Mouse (Mus musculus) MEL (cell line): ENCODE measurements around the gene Ephb2. TPM values are rescaled to one million over a fixed set of nuclear protein-coding genes. Genes with fewer than 3 reads are reported as not detected.

Experiments used
- DNase-seq: peaks from one replicate; pipeline ENCODE4 v3.0.0; 2011; ENCODE audit warnings: low read depth, low spot score
- H3K27ac ChIP-seq: 2 replicates; pipeline ENCODE4 v1.5.1; 2012; ENCODE audit warnings: low read depth, mild to moderate bottlenecking, control low read depth, low read length, moderate library complexity; ENCODE audit not compliant: control insufficient read depth
- H3K27me3 ChIP-seq, 2 experiments: fragments of 150-350 bp in 1 of 2; sonication (generic) in 1 of 2; 2 replicates each; pipeline ENCODE4 v1.6.1; 2012; ENCODE audit warnings: low read length in 2 of 2, mild to moderate bottlenecking in 2 of 2, improper control_type of control experiment in 1 of 2, moderate library complexity in 1 of 2; ENCODE audit not compliant: insufficient read depth in 2 of 2, control insufficient read depth in 1 of 2
- H3K36me3 ChIP-seq, 2 experiments: 2 replicates each; pipeline ENCODE4 v1.6.1; 2012 to 2014; ENCODE audit warnings: low read length in 2 of 2, improper control_type of control experiment in 1 of 2, inconsistent platforms in 1 of 2, mild to moderate bottlenecking in 1 of 2; ENCODE audit not compliant: insufficient read depth in 2 of 2, control insufficient read depth in 1 of 2
- H3K4me1 ChIP-seq, 2 experiments: fragments of 150-350 bp in 1 of 2; sonication (generic) in 1 of 2; 2 replicates each; pipeline ENCODE4 v1.6.1; 2012; ENCODE audit warnings: low read length in 2 of 2, improper control_type of control experiment in 1 of 2, mild to moderate bottlenecking in 1 of 2; ENCODE audit not compliant: insufficient read depth in 2 of 2, control insufficient read depth in 1 of 2
- H3K4me3 ChIP-seq, 2 experiments: fragments of 150-350 bp in 1 of 2; sonication (generic) in 1 of 2; 2 replicates each; pipeline ENCODE4 v1.5.1; 2012; ENCODE audit warnings: low read depth in 2 of 2, low read length in 2 of 2, mild to moderate bottlenecking in 2 of 2, moderate library complexity in 2 of 2, control low read depth in 1 of 2, improper control_type of control experiment in 1 of 2; ENCODE audit not compliant: control insufficient read depth in 1 of 2, insufficient read depth in 1 of 2
- H3K79me2 ChIP-seq: 2 replicates; pipeline ENCODE4 v1.6.1; 2012; ENCODE audit warnings: mild to moderate bottlenecking, low read length, moderate library complexity; ENCODE audit not compliant: control insufficient read depth, poor library complexity, insufficient read depth
- H3K9ac ChIP-seq: 2 replicates; pipeline ENCODE4 v1.6.1; 2012; ENCODE audit warnings: low read depth, mild to moderate bottlenecking, control low read depth, low read length, moderate library complexity; ENCODE audit not compliant: control insufficient read depth, poor library complexity, severe bottlenecking
- H3K9me3 ChIP-seq: fragments of 150-350 bp; sonication (generic); replicated peaks from 2 replicates; pipeline ENCODE4 v1.6.1; 2012; ENCODE audit warnings: mild to moderate bottlenecking, low read length, improper control_type of control experiment, moderate library complexity; ENCODE audit not compliant: insufficient read depth
- CTCF ChIP-seq, 3 experiments: IDR thresholded peaks in 2 of 3; conservative IDR thresholded peaks in 1 of 3; 2 replicates each; pipeline ENCODE4 v1.5.1; 2011 to 2012; ENCODE audit warnings: low read length in 3 of 3, low read depth in 2 of 3, mild to moderate bottlenecking in 2 of 3, improper control_type of control experiment in 1 of 3, inconsistent platforms in 1 of 3, mixed read lengths in 1 of 3, moderate library complexity in 1 of 3; ENCODE audit not compliant: control insufficient read depth in 1 of 3, insufficient read depth in 1 of 3, poor library complexity in 1 of 3, severe bottlenecking in 1 of 3
- ETS1 ChIP-seq: IDR thresholded peaks from 2 replicates; pipeline ENCODE4 v1.6.1; 2012; ENCODE audit warnings: low read depth, mild to moderate bottlenecking, inconsistent platforms, low read length, improper control_type of control experiment, moderate library complexity
- GABPA ChIP-seq: IDR thresholded peaks from 2 replicates; pipeline ENCODE4 v1.6.1; 2012; ENCODE audit warnings: low read depth, mild to moderate bottlenecking, inconsistent platforms, low read length, improper control_type of control experiment, moderate library complexity
- JUND ChIP-seq: IDR thresholded peaks from 2 replicates; pipeline ENCODE4 v1.6.1; 2011; ENCODE audit warnings: low read depth, mild to moderate bottlenecking, improper control_type of control experiment, low read length
- MAFK ChIP-seq: IDR thresholded peaks from 2 replicates; pipeline ENCODE4 v1.6.1; 2011; ENCODE audit warnings: low read depth, mild to moderate bottlenecking, low read length, improper control_type of control experiment, borderline replicate concordance
- MAZ ChIP-seq: IDR thresholded peaks from 2 replicates; pipeline ENCODE4 v1.6.1; 2012; ENCODE audit warnings: low read depth, mild to moderate bottlenecking, inconsistent platforms, low read length, improper control_type of control experiment
- MXI1 ChIP-seq: IDR thresholded peaks from 2 replicates; pipeline ENCODE4 v1.6.1; 2011; ENCODE audit warnings: mild to moderate bottlenecking, low read depth, low read length, improper control_type of control experiment
- MYC ChIP-seq: IDR thresholded peaks from 2 replicates; pipeline ENCODE4 v1.6.1; 2011; ENCODE audit warnings: low read depth, mild to moderate bottlenecking, low read length, improper control_type of control experiment, moderate library complexity
- NELFE ChIP-seq: IDR thresholded peaks from 2 replicates; pipeline ENCODE4 v1.6.1; 2011; ENCODE audit warnings: low read depth, low read length, improper control_type of control experiment
- NRF1 ChIP-seq: IDR thresholded peaks from 2 replicates; pipeline ENCODE4 v1.6.1; 2014; ENCODE audit warnings: low read depth, mild to moderate bottlenecking, inconsistent platforms, low read length, improper control_type of control experiment, moderate library complexity; ENCODE audit not compliant: poor library complexity, insufficient read depth, severe bottlenecking
- RAD21 ChIP-seq: IDR thresholded peaks from 2 replicates; pipeline ENCODE4 v1.6.1; 2011; ENCODE audit warnings: mild to moderate bottlenecking, low read depth, low read length, improper control_type of control experiment
- TBP ChIP-seq: IDR thresholded peaks from 2 replicates; pipeline ENCODE4 v1.8.0; 2011; ENCODE audit warnings: low read depth, low read length, improper control_type of control experiment
- UBTF ChIP-seq: IDR thresholded peaks from 2 replicates; pipeline ENCODE4 v1.6.1; 2012; ENCODE audit warnings: low read depth, mild to moderate bottlenecking, inconsistent platforms, low read length, improper control_type of control experiment, moderate library complexity, borderline replicate concordance; ENCODE audit not compliant: insufficient read depth
- ZKSCAN1 ChIP-seq: IDR thresholded peaks from 2 replicates; pipeline ENCODE4 v1.6.1; 2012; ENCODE audit warnings: low read depth, mild to moderate bottlenecking, inconsistent platforms, low read length, improper control_type of control experiment, moderate library complexity
- ZNF384 ChIP-seq: IDR thresholded peaks from 2 replicates; pipeline ENCODE4 v1.6.1; 2012; ENCODE audit warnings: low read depth, mild to moderate bottlenecking, inconsistent platforms, low read length, improper control_type of control experiment
- polyA plus RNA-seq, 2 experiments: library from polyadenylated mRNA; stranded (reverse) in 1 of 2; unstranded in 1 of 2; fragments of >175 nt in 1 of 2; fragments of >200 nt in 1 of 2; gene quantifications; 2 replicates each; pipeline versions ENCODE4 v1.2.1 to v1.2.4; 2012; ENCODE audit warnings: low replicate concordance in 2 of 2, low read depth in 1 of 2; ENCODE audit not compliant: insufficient read length in 2 of 2, insufficient read depth in 1 of 2, missing spikeins in 1 of 2
- total RNA-seq: library from RNA; depleted of rRNA; stranded (reverse); fragments of 300-350 nt; gene quantifications from 2 replicates; pipeline ENCODE4 v1.2.3, GENCODE M21; 2012

Gene Ephb2
- total and polyA plus RNA-seq, 3 experiments: 1.9 to 4.1 TPM; not detected in 1

- Histone ChIP-seq H3K79me2 (no peaks in the 10 kb centered on the region), H3K36me3 (no peaks in the 10 kb centered on the region), H3K9me3 (no peaks in the 10 kb centered on the region), H3K4me1 (peaks cover 0 to 5% of the 10 kb centered on the region in 2 experiments; a peak in 2 of 4 replicates), H3K27me3 (no peaks in the 10 kb centered on the region), H3K4me3 (no peak overlapping the region), H3K27ac (no peak overlapping the region), H3K9ac (no peak overlapping the region)
- no peak for DNase-seq
- TF ChIP-seq NELFE (no peak), MXI1 (no peak)
Observed at GRCm38 (mm10) chr4:136804343-136804742, 31.4 kb downstream of the Ephb2 start.

DNA sequence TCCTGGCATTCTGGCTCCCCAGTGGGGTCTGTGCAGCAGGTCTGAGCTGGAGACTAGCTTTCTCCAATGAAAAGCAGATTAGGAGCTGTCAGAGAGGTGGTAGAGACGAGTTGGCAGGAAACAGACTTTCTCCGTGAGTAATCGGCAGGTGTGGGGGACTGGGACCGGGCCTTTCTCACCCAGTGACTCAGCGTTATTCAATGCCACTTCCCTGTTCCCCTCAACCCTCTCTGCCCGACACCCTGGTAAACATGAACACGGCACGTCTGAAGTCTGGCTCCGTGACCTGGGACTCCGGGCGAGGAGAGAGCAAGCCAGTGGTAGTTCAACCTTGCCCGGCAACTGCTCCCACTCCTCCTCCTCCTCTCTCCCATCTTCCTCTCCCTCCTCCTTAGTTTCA, 33.3 kb downstream of the Ephb2 start:
- Histone ChIP-seq H3K4me1 (peaks cover 0 to 5% of the 10 kb centered on the region in 2 experiments; a peak in 2 of 4 replicates), H3K79me2 (no peaks in the 10 kb centered on the region), H3K9ac (no peak overlapping the region), H3K36me3 (no peaks in the 10 kb centered on the region), H3K9me3 (no peaks in the 10 kb centered on the region), H3K27me3 (no peaks in the 10 kb centered on the region; a peak in 1 of 4 replicates), H3K4me3 (no peak overlapping the region), H3K27ac (no peak overlapping the region)
- TF ChIP-seq RAD21: no peak
- no peak for TF ChIP-seq TBP
- 0 out of 2 replicates have a peak, but pooled peaks have one; percentile 10 for TF ChIP-seq ETS1
- no peak for TF ChIP-seq UBTF
- peak; percentile 60 for DNase-seq

- DNase-seq: peak; percentile 27
- Histone ChIP-seq H3K4me3 (no peak overlapping the region), H3K9ac (no peak overlapping the region), H3K9me3 (no peaks in the 10 kb centered on the region), H3K36me3 (no peaks in the 10 kb centered on the region), H3K27ac (no peak overlapping the region), H3K27me3 (no peaks in the 10 kb centered on the region; a peak in 1 of 4 replicates), H3K79me2 (no peaks in the 10 kb centered on the region), H3K4me1 (peaks cover 0 to 5% of the 10 kb centered on the region in 2 experiments; a peak in 2 of 4 replicates)
- no peak for TF ChIP-seq GABPA
- no peak for TF ChIP-seq JUND
- no peak for TF ChIP-seq CTCF (IDR thresholded peaks at IDR 0.05 in 2 of 3, conservative IDR thresholded peaks at IDR 0.05 in 1 of 3; ENCODE audit: control insufficient read depth in 1 of 3, insufficient read depth in 1 of 3, low read depth in 2 of 3, low read length in 3 of 3, poor library complexity in 1 of 3, severe bottlenecking in 1 of 3)
- no peak for TF ChIP-seq MYC
- TF ChIP-seq MAFK: no peak
- no peak for TF ChIP-seq NRF1
- TF ChIP-seq ZNF384: no peak
- no peak for TF ChIP-seq MAZ
- no peak for TF ChIP-seq ZKSCAN1
Observed at GRCm38 (mm10) chr4:136801944-136802343, 33.8 kb downstream of the Ephb2 start.
